Mouse (Mus musculus) lung, adult 2 months (tissue): ENCODE results near the gene Phlda2.
"Not testable (repeated sequence)": the region's sequence is repeated elsewhere in the genome, so short reads cannot be mapped to it uniquely, and the experiment has no call there.

Source experiments
- CTCF ChIP-seq: fragments of 200-500 bp; IDR thresholded peaks from 2 replicates; pipeline ENCODE4 v1.5.1; 2011; ENCODE audit warnings: mild to moderate bottlenecking, low read length, control low read depth; ENCODE audit not compliant: insufficient read depth
- POLR2A ChIP-seq: fragments of 200-500 bp; IDR thresholded peaks from 2 replicates; pipeline ENCODE4 v1.6.1; 2011; ENCODE audit warnings: low read depth, mild to moderate bottlenecking, control low read depth, low read length, borderline replicate concordance; ENCODE audit errors: extremely low read depth

GRCm38 (mm10) chr7:143538229-143538628, 35.3 kb upstream of the Phlda2 start:
- TF ChIP-seq CTCF, POLR2A: not testable (repeated sequence)
